Mouse (Mus musculus): ENCODE results near the gene Tom1l1.

DNA sequence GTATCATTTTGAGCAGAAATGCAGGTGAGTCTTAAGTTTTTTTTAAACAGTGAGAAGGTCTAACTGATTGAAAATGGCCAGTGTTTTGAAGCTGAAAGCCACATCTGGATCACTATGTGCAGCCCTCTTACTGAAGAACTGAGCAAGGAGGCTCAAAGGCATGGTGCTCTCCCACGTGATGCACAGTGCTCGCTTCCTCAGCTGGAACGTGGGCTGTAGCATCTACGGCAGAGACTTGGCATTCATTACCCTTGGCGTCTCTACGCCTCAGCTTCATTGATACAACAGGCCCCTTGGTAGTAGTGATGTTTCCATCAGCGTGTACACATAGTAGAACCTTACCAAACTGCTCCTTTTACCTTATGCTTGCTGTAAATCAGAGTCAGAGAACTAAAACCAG is 65.7 kb downstream of the Tom1l1 start:
- TF ChIP-seq CTCF (IDR thresholded peaks at IDR 0.05; ENCODE audit: low read depth) (no peak), EP300 (optimal IDR thresholded peaks at IDR 0.05) (no peak)
